Mouse (Mus musculus) embryo, embryonic 9.5 days (tissue): ENCODE results near the gene Gm20911.
"Not testable (repeated sequence)": the region's sequence is repeated elsewhere in the genome, so short reads cannot be mapped to it uniquely, and the experiment has no call there.

Source experiments
- DNase-seq: peaks from one replicate; pipeline ENCODE4 v3.0.0-alpha.2; 2017; ENCODE audit errors: extremely low spot score

Gm20911 gene

GRCm38 (mm10) chrY:81457707-81458106, at the start of gene Gm20911:
Gm20911 (plus strand) TSS chrY:81458007.
- DNase-seq, result not testable (repeated sequence)
